Mouse (Mus musculus) MN1 (cell line): ENCODE measurements around the gene Calm3.
"Not testable (repeated sequence)": the region's sequence is repeated elsewhere in the genome, so short reads cannot be mapped to it uniquely, and the experiment has no call there.

Experiments
- DNase-seq: peaks from one replicate; pipeline ENCODE4 v3.0.0-alpha.2; 2016; ENCODE audit warnings: low spot score

Gene Calm3

DNA sequence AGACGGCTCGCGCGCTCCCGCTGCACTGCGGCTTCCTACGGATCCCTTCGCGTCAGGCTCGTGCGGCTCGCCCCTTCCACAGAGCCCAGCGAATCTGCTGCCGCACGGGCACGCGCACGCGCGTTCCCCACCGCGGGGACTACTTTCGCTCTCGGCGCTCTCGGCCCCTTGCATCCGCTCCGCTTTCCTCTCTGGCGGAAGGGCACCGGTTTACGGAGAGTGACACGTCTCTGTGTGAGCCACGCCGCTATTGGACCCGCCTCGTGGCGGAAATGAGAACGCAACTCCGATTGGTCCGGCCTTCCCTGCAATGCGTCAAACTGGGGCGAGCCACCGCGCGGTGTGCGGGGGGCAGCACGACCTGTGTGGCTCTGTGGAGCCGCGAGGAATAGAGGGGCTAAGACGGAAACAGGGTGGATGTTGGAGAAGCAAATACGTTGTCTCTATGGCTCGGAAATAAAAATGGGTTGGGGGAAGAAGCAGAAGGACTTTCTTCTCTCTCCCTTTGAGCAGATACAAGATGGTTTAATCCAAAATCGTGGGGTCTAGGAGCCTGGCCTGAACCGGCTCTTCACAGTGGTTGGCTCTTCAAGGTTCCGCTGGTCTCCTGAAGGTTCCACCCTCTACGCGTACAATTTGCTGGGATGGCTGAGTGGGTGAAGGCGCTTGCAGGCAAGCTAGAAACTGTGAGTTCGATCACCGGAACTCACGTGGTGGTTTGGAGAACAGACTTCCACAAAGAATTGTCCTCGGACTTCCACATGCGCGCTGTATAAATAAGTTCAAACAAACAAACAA lies at the start of gene Calm3:
TSS of gene Calm3 (minus strand) at position 78 of the 798 bp plus-strand sequence.
- DNase-seq, result peak; percentile 99

DNA sequence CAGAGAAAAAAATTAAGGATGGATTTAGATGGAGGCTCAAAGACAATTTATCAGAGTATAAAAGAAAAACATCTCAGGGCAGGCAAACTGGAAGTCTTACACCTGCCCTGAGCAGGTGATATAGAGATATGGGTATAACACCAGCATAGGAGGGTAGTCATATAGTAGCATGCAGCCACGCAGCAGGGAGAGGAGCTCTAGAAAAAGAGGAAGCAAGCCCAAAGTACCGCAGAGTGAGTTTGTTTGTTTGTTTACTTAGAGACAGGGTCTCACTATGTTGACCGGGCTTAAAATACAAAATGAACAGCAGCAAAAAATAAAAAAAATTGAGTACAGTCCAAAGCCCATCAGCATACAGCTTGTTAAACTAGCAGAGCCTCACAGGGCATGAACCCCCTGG lies 47.2 kb upstream of the Calm3 start:
- no peak for DNase-seq

DNA sequence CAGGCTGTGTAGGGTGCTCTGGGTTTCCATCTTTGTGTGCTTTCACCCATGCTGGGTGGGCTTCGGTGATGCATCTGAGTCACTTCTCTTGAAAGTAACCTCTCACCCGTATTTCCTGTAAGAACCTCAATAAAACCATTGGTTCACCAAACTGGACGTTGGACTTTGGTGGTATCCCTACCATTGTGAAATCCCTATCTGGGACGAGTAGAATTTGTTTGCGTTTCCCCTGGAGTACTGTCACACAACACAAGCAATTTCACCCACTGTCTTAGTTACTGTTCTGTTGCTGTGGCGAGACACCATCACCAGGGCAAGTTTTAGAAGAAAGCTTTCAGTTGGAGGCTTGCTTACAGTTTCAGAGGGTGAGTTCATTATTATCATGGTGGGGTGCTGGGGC lies 44.5 kb upstream of the Calm3 start:
- DNase-seq, result no peak

DNA sequence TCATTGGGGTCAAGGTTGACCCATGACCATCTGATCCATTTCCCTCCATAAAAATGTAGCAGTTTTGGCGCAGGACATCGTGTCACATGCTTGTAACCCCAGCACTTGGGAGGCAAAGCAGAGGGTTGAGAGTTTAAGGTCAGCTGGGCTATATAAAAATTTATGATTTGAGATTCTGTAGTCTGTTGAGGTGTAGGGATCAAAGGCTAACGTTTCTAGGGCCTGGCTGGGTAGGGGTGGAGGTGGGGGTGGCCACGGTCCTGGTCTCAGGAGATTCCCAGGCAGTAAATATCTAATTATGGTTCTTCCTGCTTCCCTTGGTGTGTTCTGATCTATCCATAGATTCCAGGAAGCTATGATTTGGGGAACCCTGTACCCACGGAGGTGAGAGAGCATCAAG lies 37.8 kb upstream of the Calm3 start:
- no peak for DNase-seq

DNA sequence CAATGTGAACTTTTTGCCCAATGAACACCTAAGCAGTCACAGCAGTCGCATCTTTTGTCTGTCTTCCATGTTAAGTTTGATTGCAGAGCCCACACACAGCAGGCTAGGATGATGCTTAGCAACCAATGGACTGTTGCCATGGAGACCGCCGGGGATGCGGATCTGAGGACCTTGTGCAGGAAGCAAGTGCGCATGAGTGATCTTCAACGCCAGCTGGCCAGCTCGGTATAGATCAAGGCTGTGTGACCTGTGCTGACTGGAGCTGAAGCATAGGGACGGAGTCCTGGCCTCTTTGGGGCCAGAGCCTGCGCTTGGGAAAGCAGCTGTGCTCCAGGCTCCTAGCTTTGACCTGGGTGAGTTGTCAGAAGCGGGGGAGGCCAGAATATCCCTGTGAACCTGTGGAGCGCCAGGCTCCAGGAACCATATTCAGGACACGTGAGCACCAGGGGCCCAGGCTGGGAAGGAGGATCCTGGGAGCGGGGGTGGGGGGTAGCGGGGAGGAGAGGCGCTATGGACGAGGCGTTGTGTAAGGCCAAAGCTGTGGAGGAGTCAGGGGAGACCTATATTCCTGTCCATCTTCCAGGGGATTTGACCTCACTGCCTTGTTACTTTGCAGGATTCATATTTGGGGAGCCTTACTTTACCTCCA lies 35.7 kb upstream of the Calm3 start, which contains the start of gene Pnmal1:
TSS of gene Pnmal1 (plus strand) at position 141 of the 649 bp plus-strand sequence.
- DNase-seq, result peak; percentile 92

DNA sequence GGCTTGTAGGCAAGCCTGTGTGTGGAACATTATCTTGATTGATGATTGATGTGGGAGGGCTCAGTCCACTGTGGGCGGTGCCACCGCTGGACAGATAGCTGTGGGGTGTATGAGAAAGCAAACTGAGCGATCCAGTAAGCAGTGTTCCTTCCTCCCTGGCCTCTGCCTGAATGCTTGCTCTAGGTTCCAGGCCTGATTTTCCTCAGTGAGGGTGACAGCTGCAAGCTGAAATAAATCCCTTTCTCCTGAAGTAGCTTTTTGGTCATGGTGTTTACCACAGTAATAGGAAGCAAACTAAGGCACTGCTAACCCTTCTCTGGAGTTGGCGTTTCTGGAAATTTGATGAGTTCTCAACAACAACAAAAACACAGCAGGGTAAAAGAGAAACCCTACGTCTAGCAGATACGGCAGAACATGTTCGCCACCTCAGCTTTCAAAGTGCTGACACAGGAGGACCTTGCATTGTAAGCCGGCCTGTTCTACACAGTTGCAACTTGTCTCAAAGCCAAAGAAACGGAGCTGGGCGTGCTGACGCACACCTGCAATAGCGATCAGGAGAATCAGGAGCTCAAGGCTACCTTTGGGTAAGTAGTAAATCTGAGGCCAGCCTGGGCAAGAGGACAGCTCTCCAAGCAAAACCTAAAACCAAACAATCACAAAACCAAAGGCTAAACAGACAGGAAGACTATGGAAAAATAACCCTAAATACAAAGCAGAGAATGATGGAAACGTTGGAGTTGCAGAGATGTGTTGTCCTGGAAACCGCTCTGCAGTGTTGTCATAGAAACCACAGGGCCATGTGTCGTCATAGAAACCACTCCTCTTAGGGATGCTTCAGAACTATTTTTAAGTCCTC lies 32.7 kb upstream of the Calm3 start:
- DNase-seq, result no peak

DNA sequence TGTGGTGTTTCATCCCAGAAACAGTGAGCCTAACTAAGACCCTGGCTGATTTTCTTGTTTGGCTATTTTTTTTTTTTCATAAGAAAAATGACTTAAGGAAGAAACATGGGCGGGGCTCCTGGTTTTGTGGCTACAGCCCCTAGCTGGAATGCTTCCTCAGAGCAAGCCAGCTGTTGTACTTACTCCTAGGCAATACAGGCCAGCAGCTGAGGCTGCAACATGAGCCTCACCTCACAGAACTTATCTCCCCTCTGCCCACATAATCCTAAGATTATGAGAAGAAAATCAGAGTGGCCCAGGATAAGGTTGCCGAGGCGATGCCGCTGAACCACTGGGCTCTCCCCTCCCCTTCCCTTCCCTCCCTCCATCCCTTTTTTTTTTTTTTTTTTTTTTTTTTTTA lies 31.8 kb upstream of the Calm3 start:
- DNase-seq, result no peak

DNA sequence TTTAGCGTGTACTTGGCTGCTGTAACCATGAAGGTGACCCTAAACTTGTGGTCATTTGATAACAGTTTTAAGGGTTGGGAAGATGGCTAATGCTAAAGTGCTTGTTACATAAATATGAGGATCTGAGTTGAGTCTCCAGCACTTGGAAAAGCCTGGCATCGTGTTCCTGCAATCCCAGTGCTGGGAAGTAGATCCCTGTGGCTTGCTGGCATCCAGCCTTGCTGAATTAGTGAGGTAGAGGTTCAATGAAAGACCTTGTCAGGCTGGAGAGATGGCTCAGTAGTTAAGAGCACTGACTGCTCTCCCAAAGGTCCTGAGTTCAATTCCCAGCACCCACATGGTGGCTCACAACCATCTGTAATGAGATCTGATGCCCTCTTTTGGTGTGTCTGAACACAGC lies 29.9 kb upstream of the Calm3 start:
- not testable (repeated sequence) for DNase-seq

DNA sequence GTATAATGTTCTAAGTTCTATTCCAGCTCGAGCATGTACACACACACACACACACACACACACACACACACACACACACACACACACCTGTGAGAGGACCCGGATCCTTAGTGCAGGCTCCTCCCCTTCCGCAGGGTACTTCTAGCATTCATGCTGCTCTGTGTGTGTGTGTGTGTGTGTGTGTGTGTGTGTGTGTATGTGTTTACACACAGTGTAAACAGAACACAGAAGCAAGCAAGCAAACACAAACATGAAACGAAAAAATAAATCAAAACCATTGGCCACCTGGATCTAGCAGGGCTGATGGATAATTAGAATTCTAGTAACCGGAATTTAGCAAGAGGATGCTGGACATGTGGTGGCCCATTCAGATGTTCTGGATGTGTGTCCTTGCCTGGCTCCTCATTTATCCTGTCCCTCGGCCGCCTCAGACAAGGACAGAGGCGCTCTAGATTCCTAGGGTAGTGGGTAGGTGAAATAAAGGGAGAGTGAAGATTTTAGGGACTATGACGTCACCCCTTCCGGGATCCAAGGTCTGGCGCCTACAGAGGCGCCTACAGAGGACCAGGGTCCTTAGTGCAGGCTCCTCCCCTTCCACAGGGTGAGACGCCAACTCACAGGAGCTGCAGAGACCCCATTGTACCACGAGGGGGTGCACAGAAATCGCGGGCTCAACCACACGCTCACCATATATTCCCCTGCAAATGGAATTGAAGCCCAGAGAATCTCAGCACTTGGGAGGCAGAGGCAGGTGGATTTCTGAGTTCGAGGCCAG lies 27.1 kb upstream of the Calm3 start:
- DNase-seq, result peak; percentile 92

DNA sequence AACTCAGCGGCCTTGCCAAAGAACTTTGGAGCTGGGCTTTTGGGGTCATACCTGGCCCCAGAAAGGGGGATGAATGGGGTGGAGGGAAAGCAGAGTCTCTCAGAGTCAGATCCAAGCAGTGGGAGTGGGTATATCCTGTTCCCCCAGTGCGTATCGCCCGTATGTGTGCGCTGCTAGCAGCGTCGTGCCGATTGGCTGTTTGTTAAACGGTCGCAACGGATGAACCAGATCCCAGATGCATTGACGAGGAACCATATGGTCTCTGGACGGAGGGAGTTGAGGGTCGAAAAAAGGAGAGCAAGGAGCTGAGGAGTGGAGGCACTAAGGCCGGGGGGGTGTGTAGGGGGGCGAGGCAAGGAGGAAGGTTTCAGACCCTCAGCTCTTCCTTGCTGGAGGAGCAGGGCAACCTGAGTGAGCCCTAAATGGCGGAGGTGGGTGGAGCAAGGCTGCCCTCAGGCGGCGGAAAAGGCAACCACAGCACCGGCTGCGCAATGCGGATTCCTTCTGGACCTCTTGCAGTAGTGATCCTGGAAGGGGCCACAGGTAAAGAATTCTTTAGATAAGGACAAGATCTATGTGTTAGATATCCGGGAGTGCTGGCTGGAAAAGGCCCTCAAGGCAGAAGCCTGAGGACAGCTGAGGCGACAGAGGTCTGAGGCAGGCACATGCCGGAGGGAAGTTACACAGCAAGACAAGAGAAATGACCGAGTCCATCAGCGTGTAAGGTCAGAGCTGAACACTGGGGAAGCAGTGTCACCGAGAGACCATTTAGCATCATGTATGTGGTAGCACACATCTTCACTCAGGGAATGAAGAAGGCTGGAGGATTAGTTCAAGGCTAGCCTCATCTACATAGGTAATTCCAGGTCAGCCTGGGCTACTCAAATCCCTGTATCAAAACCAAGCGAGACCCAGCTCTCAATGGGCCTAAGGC lies 26.3 kb upstream of the Calm3 start:
- peak; percentile 76 for DNase-seq

DNA sequence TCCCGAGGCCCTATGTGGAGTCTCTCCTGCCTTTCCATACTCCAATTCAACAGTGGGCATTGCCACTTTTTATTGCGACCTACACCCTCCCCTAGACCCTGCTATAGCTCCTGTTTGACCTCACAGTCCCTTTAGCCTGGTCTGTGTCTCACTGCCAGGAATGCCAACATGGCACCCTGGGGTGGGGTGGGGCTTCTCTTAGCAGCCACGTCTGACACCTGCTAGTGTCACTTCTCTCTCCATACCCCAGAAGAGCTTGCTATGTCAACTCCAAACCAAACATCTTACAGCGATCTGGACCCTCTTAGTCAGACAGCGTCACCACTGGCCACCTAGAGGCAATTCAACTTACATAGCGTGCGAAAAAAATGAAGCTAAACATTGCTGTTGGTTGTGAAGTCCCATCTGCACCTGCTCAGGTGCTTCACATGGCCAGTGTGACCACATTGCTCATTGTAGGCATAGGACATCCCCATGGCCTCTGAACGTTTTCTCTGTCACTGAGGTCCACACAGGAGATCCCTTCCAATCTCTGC lies 25.1 kb upstream of the Calm3 start:
- DNase-seq, result no peak

DNA sequence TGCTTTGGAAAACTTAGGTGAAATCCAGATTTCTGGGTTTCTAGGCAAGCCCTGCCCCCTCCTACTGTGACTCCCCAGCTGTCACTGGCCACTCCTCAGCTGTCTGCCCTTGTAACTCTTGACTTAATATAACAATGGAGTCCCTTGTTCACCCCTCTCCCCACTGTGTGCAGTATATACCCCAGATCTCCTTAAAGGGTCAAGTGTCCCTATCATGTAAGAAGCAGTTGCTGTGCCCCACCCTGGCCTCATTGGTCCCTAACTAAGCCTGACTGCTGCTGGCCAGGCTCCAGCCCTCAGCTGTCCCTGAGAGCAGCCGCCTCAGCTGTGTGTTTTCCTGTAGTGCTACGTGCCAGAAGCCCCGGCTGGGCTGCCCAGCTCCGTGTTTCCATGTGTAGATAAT lies 24.0 kb upstream of the Calm3 start:
- DNase-seq, result peak; percentile 35

DNA sequence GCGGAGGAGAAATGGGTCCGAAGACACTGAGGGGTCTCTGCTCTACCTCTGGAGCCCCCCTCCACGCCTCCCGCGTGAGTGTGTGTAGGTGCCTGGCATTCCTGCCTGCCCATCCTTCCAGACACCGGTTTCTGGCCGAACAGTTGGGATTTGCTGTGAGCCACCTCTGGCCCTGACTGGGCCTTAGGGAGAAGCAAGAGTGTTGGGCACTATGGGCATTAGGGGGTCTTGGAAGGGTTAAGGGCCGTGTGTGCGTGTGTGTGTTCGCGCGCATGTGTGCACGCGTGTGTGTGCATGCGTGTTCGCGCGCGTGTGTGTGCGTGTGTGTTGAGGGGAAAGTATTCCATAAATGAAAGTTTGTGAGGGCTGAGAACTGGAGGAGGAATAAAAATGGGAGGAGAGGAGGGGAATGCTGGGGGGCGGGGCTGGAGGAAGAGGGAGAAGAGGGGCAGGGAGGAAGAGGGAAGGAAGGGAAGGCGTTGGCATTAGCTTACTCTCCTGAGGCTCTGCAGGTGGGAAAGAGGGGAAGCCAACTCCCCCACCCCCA lies 23.5 kb upstream of the Calm3 start:
- no peak for DNase-seq

DNA sequence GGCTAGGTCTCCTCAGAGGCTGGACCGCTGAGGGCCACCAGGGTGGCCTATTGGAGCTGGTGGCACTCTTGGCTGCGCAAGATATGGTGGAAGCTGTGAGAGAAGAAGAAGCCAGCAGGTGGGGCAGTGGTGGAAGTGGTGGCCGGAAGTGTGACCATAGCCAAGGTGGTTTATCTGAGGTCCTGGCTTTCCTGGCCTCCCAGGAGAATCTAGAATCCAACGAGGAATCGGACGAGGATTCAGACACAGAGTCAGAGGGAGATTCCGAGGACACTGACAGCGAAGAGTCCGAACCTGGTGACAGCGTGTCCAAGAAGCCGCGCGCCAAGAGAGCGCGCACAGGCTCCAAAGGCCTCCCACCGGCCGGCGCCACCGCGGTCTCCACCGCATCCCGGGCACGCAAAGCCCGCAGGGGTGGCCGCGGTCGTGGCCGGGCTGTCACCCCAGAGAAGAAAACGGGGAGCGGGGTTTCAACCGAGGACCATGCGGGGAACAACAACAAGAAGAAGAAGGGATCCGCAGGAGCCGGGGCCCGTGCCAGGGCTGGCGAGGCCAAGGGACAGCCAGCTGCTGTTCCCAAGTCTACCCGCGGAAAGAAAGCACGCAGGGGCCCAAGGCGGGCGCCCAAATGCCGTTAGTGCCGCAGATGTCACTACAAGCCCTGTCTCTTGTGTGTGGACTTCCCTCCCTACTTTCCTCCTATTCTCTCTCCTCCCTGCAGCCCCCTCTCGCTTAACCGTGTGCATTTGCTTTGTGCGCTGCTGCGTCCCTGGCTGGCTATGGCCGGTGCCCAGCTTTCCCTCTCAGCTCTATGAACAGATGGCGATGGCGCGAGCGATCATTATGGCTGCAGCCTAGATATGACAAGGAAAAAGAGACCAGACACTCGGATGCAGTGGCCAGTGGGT lies 22.8 kb upstream of the Calm3 start:
- no peak for DNase-seq

DNA sequence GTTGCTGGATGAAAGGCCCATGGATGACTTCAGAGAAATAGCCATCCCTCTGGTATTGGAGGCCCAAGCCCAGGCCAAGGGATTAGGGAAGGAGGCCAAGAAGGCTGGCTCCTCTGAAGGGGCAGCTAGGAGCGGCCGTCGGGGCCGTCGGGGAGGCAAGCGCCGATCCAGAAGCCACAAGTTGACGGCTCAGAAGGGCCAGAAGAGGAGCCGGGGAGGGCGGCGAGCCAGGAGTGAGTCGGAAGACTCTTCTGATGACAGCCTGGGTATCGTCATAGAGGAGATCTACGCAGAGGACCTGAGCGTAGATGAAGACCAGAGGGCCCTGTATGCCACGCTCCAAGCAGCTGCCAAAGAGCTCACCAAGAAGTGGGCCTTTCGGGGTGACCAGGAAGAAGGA lies 21.5 kb upstream of the Calm3 start:
- DNase-seq, result no peak

DNA sequence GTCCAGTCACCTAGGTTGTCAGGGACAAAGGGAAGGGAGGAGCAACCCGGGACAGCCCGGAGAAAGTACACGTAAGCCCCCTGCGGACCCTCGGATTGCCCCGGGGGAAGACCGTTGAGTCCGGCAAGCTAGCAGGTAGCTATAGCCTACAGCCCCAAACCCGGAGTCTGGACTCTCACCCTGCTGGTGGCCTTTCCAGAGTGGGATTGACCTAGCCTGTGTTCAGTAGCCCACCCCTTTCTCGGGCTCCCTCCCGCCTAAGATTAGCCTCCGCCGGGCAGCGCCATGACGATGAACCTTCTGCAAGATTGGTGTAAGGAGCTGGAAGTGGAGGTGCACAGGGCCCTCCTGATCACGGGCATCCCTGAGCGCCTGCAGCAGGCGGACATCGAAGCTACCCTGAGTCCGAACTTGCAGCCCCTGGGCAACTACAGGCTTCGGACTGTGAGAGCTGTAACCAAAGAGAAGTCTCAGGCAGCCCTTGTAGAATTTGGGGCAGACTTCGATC lies 20.9 kb upstream of the Calm3 start:
- no peak for DNase-seq

DNA sequence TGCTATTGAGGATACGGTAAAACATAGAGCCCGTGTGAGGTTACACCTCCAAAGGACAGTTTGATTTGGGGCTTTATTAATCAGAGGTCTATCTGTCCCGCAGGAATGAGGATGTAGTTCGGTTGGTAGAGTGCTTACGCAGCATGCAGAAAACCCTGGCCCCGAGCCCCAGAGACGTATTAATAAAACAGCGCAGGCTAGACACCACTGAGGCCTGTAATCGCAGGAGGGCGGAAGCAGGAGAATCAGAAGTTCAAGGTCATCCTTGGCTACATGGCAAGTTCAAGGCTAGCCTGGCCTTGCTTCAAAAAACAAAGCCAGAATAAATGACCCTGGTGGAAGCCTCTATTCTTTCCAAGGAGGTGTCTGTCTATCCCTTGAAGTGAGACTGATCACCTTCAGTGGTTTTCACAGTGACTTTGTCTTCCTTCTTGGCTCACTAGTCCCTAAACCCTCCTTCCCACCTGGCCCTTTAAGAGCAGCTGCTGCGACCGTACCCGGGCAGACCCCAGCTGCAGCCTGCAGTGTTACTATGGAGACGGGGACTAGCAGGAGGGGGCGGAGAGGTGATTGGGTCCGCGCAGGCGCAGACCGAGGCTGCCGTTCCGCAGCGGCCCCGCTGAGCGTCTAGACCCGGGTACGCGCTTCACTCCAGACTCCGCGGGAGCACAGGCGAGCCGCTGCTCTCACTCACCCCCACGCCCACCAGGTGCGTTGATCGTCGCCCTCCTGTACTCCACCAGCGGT lies 20.3 kb upstream of the Calm3 start, which contains the start of gene Pnmal2:
TSS of gene Pnmal2 (plus strand) at position 622 of the 747 bp plus-strand sequence.
- peak; percentile 87 for DNase-seq

DNA sequence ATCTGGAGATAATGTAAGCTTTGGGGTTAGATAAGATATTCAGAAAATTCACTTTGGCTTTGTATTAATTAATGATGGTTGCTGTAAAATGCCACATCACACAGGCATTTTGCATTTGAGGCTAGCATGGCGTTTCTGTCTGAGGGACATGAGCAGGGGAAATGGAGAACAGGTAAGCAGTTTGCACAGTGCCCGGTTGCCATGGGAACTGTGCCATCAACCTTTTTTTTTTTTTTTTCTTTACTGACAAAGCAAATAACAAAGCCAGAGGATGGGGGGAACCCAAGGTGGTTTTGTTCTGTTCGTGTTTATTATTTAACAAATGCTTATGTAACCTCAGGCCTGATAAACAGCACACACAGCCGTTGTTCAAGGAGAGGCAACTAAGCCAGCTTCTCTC lies 18.9 kb upstream of the Calm3 start:
- no peak for DNase-seq
